Mouse (Mus musculus) retina, embryonic 14.5 days (tissue): Measurements from ENCODE around the gene Rbfox3.

Experiments used
- DNase-seq: peaks from one replicate; pipeline ENCODE4 v3.0.0-alpha.2; 2015; ENCODE audit warnings: low spot score

Rbfox3 gene

DNA sequence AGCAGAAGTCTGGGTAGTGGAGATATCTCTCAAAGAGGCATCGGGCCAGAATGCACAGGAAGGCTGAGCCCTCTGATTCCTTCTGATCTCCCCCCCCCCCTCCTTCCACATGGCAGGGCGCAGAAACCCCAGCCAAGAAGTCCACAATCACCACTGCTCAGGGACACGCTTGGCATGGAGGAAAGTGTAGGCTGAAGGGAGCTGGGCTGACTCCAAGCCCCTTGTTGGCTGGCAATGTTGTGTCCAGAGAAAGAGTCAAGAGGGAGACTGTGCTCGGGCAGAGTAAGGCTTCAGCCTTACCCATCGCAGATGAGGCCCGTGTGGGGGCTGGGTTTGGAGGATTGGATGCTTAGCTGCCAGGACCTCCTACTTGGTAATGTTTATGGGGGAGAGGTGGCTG is 307.2 kb downstream of the Rbfox3 start:
- no peak for DNase-seq

DNA sequence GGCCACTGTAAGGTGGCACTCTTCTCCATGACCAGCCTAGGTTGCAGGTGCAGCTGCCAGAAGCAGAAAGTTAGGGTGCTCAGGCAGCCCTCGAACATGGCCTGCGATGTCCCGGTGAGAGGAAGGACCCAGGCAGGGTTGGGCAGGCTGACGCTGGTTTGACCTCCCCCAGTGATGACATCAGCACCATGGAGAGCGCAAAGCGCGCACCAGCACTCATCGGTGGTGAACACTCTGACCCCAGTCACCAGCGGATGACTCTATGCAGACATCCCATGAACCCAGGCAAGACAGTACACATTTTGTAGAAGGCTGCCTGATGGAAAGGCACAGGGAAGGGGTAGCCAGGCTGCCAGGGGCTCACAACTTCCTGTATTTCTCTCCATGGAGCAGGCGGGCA is 308.3 kb downstream of the Rbfox3 start:
- DNase-seq, result peak; percentile 59

DNA sequence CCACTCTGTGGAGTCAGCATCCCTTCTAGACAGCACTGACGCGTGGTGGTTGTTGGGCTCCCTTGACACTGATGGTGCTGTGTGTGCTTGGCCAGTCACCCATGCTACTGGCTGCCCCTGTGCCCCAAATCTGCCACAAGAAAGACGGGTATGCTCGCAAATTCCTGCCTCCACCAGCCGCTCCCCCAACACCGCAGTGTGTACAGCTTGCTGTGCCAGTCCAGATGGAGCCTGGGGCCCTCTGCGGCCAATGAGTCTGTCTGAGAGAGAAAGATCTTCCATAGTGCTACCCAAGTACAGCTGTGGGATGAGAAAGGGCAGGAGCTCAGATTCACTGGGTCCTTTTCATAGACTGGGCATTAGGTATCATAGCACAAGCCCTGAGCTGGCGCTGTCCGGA is 309.9 kb downstream of the Rbfox3 start:
- no peak for DNase-seq

DNA sequence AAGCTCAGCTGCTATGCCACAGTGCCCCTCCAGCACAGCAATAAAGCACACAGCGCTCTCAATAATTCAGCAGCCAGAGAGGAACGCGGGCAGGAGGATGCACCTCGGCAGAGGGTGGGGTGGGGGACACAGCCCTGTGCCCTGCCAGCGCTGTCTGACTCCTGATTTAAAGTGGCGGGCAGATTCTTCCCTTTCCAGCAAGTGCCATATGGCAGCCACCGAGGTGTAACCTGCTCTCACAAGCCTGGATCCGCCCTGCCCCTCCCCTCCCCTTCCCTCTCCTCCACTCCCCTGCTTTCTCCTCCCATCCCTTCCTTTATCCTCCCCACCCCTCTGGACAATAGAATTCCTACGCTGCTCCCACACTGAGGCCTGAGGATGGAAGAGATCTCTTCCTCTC is 311.2 kb downstream of the Rbfox3 start:
- DNase-seq, result peak; percentile 14

DNA sequence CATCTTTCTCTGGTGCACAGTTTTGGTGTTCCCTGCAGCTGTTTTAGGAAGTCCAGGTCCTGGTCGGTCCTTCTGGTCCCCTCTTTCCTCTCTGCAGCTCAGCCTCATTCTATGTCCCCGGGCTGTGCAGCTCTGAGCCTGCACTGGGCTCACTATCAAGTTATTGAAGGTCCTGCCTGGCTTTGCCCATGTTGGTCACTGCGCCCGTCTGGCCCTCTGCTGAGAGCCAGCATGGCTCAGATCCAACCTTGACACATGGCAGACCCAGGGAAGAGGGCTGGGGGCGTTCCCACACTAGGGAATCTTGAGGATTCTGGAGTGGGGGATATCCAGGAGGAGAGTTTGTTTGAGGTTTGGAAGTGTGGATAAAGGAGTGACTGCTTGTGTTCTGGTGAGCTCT is 312.7 kb downstream of the Rbfox3 start:
- no peak for DNase-seq

DNA sequence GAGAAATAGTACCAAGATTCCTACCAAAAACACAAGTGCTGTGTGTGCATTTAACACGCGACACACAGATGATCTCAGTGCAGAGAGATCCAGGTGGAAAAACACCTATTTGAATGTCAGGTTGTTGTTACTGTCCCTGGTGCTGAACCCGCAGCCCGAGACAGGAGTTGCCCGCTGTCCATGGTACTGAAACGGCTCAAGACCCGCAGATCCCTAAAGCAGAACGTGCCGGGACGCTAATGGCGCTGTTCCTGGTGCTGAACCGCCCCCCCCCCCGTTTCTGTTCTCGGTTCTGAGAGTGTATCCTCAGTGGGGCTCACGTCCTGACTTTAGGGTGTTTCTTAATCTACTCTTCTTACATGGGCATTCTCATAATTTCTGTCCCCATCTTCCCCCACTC is 326.6 kb downstream of the Rbfox3 start:
- DNase-seq, result peak; percentile 89

DNA sequence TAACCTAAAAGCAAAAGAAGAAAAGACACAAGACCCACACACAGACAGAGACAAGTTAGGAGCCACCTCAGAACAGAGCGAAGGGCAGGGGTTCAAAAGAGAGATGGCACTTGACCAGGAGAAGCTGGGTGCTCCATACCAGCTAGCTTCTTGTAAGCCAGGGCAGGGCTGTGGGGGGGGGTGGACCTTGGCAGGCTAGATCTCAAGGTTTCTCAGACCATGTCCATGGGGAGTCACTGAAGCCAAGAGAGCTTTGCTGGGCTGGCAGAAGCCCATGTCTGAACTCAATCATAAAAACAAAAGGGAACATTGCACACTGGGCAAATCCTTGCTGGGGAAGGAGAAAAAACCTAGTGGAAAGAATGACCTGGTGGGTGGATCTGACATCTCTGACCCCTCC is 327.4 kb downstream of the Rbfox3 start:
- DNase-seq, result no peak

DNA sequence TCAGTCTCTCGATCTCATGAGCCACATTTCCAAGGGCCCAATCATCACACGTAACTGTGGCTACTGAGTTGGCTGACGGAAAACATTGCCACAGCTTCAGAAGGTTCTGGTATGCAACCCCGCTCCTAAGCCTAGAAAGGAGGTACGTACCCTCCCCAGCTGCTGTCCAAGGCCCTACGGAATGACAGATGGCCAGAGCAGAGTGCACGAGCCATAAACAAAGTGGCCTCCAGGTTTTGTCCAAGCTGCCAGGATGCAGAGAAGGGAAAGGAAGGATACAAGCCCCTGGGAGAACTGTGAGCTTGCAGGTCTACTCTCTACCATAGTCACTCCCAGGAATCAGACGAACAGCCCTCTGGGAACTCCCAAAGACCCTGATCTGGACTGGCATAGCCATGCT is 327.8 kb downstream of the Rbfox3 start:
- no peak for DNase-seq

DNA sequence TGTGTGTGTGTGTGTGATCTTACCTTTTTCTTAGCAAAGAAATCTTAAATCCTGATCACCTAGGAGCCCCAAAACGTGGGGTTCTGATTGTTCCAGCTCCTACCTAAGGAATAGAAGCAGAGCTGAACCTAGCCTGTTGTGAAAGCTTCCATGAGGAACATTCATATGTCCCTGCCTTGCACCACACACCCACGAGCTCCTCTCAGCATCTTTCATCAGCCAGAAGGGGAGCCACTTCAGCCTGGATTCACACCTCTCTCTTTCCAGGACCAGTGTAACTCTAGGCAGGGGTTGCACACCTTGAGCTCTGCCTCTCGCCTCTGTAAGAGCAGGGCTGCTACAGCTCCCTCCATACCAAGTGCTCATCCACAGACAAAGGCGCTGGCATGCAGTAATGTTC is 330.4 kb downstream of the Rbfox3 start:
- no peak for DNase-seq

DNA sequence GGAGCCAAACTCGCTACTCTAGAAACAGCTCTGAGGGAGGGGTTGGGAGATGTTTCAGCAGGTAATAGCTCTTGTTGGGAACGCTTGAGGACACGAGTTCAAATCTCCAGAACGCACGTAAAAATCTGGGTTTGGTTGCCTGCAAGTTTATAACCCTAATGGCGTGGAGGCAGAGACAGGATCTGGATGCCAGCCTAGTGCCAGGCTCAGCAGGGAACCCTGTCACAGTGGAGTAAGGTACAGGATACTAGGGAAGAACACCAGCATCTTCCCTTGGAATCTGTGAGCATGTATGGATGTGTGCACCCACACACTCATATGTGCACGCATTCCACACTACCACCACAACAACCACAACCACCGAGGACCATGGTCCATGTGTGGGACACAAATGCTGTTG is 331.8 kb downstream of the Rbfox3 start:
- DNase-seq, result no peak

DNA sequence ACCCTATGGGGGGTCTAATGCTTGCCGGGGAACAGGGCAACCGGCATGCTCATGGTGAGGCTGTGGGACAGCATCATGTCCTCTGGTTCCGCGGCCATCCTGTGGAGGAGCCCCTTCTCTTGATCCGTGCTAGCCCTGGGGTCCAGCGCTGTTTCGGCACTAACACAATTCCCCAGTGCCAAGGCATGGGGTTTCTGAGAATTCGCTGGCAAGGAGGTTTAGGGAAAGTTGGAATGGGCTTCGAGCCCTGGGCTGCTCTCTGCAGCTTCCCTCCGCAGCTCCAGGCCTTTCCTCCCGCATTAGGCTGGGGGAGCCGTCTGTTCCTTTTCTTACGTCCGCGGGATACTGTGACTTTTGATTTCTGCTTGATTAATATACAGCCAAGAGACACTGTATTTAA is 334.1 kb downstream of the Rbfox3 start:
- DNase-seq, result no peak

DNA sequence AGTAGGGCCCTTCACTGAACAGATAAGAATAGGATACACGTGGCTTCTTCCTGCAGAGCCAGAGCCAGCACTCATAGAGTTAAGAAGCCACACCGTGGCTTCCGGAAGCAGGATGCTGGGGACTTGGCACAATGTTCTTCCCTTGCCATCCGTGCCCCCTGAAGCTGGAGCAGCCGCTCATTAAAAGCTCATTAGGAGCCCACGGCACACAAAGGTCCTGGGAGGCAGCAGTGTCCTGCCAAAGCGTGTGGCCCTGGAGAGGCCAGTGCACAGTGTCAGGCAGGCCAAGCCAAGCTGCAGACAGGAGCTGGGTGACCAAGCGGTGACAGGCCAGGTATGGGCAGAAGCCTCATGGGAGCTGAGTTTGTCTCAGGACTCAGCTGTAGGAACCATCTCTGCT is 334.8 kb downstream of the Rbfox3 start:
- no peak for DNase-seq

DNA sequence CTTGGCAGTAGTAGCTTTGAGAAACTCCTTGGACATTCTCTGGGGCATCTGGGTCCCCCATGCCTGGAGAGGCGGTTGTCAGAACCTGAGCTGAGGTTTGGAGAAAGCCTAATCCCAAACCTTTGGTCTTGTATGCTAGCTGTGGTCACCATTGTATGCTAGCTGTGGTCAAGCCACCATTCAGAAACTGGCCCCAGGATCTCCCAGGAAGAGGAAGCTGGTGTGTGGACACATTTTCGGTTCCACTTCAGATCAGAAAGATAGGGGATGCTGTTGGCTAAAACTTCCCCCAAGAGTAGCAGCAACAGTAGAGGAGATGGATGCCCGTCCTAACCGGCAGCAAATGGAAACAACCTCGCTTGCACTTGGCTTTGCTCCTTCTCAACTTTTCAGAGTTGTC is 337.0 kb downstream of the Rbfox3 start:
- DNase-seq, result no peak

DNA sequence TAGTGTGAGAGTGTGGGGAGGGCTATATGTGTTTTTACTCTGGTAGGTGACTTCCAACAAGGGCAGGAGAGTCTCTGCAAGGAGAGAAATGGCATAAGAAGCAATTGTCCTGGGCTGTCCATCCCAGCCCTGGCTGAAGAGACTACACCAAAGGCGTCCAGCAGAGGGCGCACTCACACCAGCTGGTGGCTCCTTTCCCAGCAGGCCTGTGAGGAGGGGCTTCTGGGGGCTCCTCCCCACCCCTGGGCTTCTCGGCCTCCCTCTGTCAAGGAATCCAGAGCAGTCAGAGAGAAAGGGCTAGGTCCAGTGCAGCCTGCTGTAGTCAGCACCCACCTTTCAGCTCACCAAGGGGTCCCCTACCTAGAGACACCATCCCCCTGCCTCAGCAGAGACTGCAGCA is 337.8 kb downstream of the Rbfox3 start:
- DNase-seq, result peak; percentile 87

DNA sequence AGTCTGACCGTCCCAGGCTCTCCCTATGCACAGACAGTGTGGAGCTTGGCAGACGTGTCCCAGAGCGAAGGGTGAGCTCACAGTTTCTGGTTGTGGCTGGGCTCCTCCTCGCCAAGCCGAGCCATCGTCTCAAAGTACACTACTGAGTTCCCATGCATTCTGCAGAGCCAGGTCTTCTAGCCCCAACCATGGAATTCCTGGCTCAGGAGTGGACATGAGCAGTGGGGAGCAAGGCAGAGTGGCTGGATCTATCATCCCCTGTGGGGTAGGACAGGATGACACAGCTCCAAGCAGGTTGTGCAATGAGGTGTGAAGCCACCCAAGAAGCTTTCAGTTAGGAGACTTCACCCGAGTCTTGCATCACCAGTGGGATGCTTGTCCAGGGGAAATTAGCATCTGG is 338.4 kb downstream of the Rbfox3 start:
- no peak for DNase-seq

DNA sequence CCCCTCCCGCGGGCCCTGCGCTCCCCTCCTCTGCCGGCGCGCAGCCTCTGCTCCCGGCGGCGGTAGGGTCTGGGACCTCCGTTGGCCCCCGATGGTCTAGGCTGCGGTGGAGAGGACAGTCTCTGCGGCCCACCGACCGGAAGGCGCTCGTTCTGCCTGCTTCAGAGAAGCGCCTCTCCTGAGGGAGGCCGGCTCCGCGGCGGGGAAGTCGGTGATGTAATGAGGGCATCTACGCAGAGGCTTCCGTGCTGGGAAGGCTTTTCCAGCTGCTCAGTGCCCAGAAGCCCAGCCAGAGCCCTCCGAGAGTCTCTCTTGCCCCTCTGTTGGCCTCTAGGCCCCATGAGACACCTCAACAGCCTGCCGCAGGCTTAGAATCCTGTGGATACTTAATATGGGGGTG is 341.2 kb downstream of the Rbfox3 start:
- no peak for DNase-seq

DNA sequence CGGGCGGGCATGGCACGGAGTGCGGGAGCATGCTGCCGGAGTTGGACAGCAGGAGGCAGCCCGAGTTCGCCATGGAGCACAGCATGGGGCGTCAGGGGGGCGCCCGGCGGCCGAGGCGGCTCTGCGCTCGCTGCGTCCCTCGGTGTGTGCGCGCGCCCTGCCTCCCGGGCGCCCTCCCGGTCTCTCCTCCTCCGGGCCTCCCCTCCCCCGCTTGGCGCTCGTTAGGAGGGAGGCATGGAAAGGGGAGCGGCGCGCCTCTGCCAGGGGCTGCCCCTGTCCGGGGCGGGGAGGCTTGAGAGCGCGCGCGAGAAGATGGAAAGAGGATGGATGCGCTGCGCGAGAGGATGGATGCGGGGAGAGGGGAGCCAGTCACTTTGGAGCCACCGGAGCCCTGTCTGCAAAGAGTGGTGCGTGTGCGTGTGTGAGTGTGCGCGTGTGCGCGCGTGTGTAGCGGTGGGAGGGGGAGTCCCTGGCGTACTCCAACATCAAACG is 341.8 kb downstream of the Rbfox3 start:
- no peak for DNase-seq

DNA sequence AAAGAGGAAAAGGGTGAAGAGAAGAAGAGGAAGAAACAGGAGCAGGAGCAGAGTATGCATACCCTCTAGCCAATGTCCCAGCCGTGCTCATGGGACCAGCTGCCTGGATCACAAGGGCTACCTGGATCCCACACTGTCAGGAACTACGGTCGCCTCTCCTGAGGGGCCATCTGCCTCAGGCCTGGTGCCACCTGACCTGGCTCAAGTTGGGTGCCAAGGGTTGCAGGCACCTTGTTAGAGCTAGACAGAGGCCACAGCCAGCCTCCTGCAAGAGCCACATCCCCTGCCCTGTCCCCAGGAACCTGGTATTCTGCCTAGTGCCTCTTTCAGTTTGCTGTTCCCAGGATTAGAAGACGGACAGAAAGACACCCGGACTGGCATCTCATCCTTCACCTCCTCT is 347.5 kb downstream of the Rbfox3 start:
- DNase-seq, result no peak

DNA sequence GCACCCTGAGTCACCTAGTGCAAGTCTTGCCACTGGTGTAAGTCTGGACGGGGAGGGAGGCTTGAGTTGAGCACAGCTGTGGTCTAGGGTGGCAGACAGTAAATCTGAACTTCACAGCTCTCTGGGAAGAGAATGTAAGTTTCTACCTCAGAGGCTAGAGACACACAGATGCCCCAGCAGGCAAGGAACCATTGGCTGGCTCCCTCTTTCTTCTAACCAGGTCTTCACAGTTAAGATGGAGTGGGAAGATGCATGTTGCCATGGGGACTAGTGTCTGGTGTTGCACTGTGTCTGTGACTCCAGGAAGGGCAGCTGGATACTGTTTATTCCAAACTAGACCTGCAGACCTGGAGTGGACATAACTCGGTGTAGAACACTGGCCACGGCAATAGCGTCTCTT is 348.6 kb downstream of the Rbfox3 start:
- no peak for DNase-seq

DNA sequence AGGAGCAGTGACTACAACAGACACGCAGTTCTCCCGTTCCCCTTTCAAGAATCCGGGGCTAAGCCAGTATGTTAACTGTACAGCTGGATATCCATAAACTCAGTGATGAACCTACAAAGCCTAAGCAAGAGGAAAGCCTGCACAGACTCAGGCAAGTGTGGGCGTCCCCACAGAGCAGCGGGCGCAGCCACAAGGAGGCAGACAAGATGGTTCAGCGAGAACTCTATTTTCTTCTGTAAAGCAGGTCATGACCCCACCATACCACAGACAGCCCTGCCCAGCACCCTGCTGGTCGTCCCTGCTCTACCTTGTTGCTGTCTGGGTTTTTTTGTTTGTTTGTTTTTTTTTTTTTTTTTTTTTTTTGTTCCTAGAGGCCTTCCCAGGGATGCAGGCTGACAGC is 353.2 kb downstream of the Rbfox3 start:
- no peak for DNase-seq

DNA sequence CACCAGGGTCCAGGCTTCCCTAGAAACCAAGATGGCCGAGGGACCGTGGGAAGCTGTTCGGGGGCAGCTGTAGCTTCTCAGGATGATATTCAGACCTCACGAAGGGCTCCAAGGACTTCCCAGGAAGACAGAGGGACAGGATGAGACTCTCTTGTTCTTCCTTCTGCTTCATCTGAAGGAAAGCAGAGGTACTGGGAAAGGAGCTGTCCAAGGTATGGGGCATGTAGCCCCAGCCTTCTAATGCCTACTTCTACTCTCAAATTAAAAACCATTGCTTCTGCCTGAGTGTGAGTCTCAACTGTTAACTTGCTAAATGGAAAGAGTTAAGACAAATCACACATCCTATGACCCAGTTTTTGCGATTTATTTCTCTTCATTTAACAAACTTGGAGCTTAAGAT is 355.8 kb downstream of the Rbfox3 start:
- DNase-seq, result no peak

DNA sequence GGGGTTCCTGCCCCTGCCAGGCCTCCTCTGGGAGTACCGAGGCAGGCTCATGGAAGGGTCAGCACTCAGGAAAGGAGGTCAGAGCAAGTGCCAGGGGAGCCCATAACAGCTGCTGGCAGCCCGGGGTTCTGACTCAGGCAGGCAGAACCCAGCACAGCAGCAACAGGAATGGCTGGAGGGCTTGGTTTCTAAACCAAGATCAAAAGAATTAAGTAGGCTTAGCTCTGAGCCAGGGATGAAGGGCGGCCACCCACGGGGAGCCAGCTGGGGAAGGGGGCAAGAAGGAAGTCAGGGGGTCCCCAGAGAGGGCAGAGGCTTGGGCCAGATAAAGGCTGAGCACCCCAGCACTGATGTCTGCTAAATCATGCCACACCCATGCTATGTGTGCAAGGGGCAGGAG is 356.9 kb downstream of the Rbfox3 start:
- no peak for DNase-seq

DNA sequence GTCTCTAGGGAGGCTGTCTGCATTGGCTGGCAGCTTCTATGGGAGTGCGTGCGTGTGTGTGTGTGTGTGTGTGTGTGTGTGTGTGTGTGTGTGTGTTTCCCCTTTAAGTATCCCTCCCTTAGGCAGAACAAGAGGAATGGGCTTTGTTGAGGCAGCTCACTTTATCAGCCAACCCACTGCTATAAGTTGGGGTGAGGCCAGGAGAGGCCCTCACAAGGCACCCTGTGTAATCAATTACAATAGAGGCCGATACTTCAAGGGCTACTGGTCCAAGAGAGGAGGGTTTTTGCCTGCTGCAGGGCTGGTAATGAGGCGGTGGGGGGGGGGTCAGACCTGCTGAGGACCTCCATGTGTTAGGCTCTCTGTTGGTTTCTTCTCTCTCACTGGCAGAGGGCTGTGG is 357.5 kb downstream of the Rbfox3 start:
- DNase-seq, result no peak

DNA sequence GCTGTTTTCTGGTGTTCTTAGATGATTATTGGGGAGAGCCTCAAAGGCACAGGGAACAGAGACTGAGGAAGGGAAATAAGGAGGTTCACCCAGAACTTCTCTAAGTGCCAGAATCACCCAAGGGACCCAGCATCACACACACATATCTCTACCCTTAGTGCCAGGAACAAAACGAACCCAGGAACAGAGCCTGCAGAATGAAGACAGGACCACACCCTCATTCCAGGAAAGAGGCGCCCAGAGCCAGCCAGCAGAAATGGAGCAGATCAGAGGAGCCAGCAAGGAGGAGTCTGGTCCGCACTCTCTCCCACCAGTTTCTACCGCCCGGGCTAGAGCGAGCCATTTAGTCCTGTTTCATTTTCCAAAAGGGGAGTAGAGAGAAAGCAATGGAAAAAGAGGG is 358.4 kb downstream of the Rbfox3 start:
- DNase-seq, result no peak

DNA sequence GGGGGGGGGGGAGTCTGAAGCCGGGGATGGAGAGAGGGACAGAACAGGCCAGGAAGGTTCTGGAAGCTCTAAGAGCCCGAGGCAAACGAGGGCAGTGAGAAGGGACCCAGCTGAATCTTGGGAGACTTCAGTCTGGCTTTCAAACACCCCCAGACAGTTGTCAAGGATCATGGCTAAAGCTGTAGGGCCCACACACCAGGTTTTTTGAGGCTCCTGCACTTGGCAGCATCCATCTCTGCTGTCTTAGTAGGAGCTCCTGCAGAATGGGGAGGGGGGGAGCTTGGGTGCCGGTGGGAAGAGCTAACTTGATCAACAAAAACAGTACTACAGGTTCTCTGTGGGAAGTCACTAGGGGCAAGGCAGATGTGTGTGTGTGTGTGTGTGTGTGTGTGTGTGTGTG is 358.9 kb downstream of the Rbfox3 start:
- DNase-seq, result no peak
